In genomic region chr11:31168831-31169160, GRCm38 (mm10) we compare ENCODE assay signal across 9 mouse cellular contexts. TPM values are rescaled to one million over a fixed set of nuclear protein-coding genes. Genes with fewer than 3 reads are reported as not detected.
A peak's percentile ranks its signal among the peaks of the same experiment; 100 is the strongest.
DNase-seq lines count a peak whose midpoint lies in the region; ATAC-seq and TF ChIP-seq lines count a peak whose summit lies in the region.
"Had no signal": no experiment of that assay in that cellular context is flagged by ENCODE, and none has a peak within 500 bp of the region (broad histone marks: within the 10 kb centered on the region; RNA-seq: fewer than 3 reads in every experiment).

No protein-coding gene starts in this region.

- intact Hi-C loops in gastrocnemius, postnatal 14 days (cut with DNase I; ENCODE audit: low total_unique reads): no loop called here

- no peaks in the 10 kb centered on the region for H3K4me1 ChIP-seq in spleen, adult 2 months (ENCODE audit: control insufficient read depth, insufficient read depth, insufficient read length)
- peaks cover 7% of the 10 kb centered on the region; the same call in 1 of the 2 replicates for H3K4me1 ChIP-seq in forebrain, embryonic 16.5 days (replicated peaks; ENCODE audit: control insufficient read depth, insufficient read depth, low read length)
- H3K4me1 ChIP-seq in liver, embryonic 12.5 days: peaks cover 6% of the 10 kb centered on the region; the same call in 1 of the 2 replicates

- no peaks in the 10 kb centered on the region for H3K27me3 ChIP-seq in spleen, adult 2 months (ENCODE audit: control insufficient read depth, insufficient read depth, low read length)
- H3K27me3 ChIP-seq in forebrain, embryonic 16.5 days (replicated peaks; ENCODE audit: control insufficient read depth, insufficient read depth, low read length): no peaks in the 10 kb centered on the region
- peaks cover 6% of the 10 kb centered on the region; the same call in 1 of the 2 replicates for H3K27me3 ChIP-seq in liver, embryonic 12.5 days (replicated peaks)

- no peak for TF ChIP-seq POLR2A in spleen, adult 2 months (IDR thresholded peaks at IDR 0.05; ENCODE audit: low read depth, low read length)

- peak overlapping the region; percentile 0; the same call in 1 of the 2 replicates for H3K4me3 ChIP-seq in spleen, adult 2 months (ENCODE audit: extremely low read depth, insufficient read depth, insufficient read length)
- peak overlapping the region; percentile 52 for H3K4me3 ChIP-seq in forebrain, embryonic 16.5 days (replicated peaks; ENCODE audit: low read length)
- H3K4me3 ChIP-seq in liver, embryonic 12.5 days: no peak overlapping the region; the same call in 1 of the 2 replicates

- no peak for TF ChIP-seq CTCF in spleen, adult 2 months (IDR thresholded peaks at IDR 0.05; ENCODE audit: extremely low read depth, insufficient read depth, insufficient read length, insufficient replicate concordance)

- no peak overlapping the region; the same call in 1 of the 2 replicates for H3K9ac ChIP-seq in forebrain, embryonic 16.5 days (replicated peaks; ENCODE audit: low read depth, low read length)
- H3K9ac ChIP-seq in liver, embryonic 12.5 days: no peak overlapping the region

- no peaks in the 10 kb centered on the region for H3K9me3 ChIP-seq in forebrain, embryonic 16.5 days (ENCODE audit: control insufficient read depth, low read length)
- no peaks in the 10 kb centered on the region for H3K9me3 ChIP-seq in liver, embryonic 12.5 days (replicated peaks)

- H3K36me3 ChIP-seq in spleen, adult 2 months (ENCODE audit: control insufficient read depth, insufficient read depth, low read length): no peaks in the 10 kb centered on the region
- H3K36me3 ChIP-seq in forebrain, embryonic 16.5 days (ENCODE audit: control insufficient read depth, insufficient read depth): no peaks in the 10 kb centered on the region
- no peaks in the 10 kb centered on the region for H3K36me3 ChIP-seq in liver, embryonic 12.5 days

- H3K27ac ChIP-seq in spleen, adult 2 months (ENCODE audit: insufficient read depth, low read length): no peak overlapping the region
- H3K27ac ChIP-seq in forebrain, embryonic 16.5 days (ENCODE audit: low read length): no peak overlapping the region
- no peak overlapping the region for H3K27ac ChIP-seq in liver, embryonic 12.5 days

- H3K4me2 ChIP-seq in forebrain, embryonic 16.5 days (ENCODE audit: low read length): peak overlapping the region; percentile 64
- peak overlapping the region; percentile 63 for H3K4me2 ChIP-seq in liver, embryonic 12.5 days

- WGBS in spleen, adult 2 months: 55% methylated on average over 2 of the region's 2 CpGs
- WGBS in forebrain, embryonic 16.5 days: 41% methylated on average over 2 of the region's 2 CpGs
- 18% methylated on average over 2 of the region's 2 CpGs for WGBS in liver, embryonic 12.5 days (ENCODE audit: insufficient replicate concordance)

- no peak for DNase-seq in spleen, adult 2 months (ENCODE audit: low read depth in 1 of 2, low spot score in 2 of 2)
- DNase-seq in spleen, postnatal 14 days (ENCODE audit: low spot score in 2 of 2): no peak
- peak; percentile 2 for DNase-seq in telencephalon, adult 2 months (ENCODE audit: low read depth, low spot score)
- no peak for DNase-seq in cerebellum, adult 11 months
- no peak for DNase-seq in gastrocnemius, postnatal 14 days
- no peak for DNase-seq in c-Kit-positive CD71-positive TER-119-positive erythroid progenitor cells, embryonic 14.5 days (ENCODE audit: low spot score)

- no peak for ATAC-seq in forebrain, embryonic 16.5 days
- ATAC-seq in liver, embryonic 12.5 days: no peak

RNA-seq across cellular contexts. Expression of gene Gm17332, which starts 13.5 kb away (rescaled TPM):
- not detected in 2 replicates for polyA plus RNA-seq in spleen, adult 2 months (2012; rRNA removed)
- not detected in 2 replicates for polyA plus RNA-seq in forebrain, embryonic 16.5 days (2015; fragmentation: Nextera tagmentation; extraction: Ambion mirVana)
- not detected in 2 replicates for polyA plus RNA-seq in liver, embryonic 12.5 days (2016; fragmentation: Nextera tagmentation; extraction: Ambion mirVana)
- not detected for total RNA-seq in gastrocnemius, postnatal 14 days (2021)
- polyA plus RNA-seq: thymus, postnatal 0 days had no signal
